Mouse (Mus musculus) heart, postnatal 0 days (tissue): ENCODE data around the gene Vcl.

Source experiments
- CTCF ChIP-seq: IDR thresholded peaks from 2 replicates; pipeline ENCODE4 v1.5.1; 2016; ENCODE audit warnings: antibody characterized with exemption, control low read depth, low read depth
- EP300 ChIP-seq: IDR thresholded peaks from 2 replicates; pipeline ENCODE4 v1.6.1; 2016; ENCODE audit warnings: antibody characterized with exemption, low read depth

DNA sequence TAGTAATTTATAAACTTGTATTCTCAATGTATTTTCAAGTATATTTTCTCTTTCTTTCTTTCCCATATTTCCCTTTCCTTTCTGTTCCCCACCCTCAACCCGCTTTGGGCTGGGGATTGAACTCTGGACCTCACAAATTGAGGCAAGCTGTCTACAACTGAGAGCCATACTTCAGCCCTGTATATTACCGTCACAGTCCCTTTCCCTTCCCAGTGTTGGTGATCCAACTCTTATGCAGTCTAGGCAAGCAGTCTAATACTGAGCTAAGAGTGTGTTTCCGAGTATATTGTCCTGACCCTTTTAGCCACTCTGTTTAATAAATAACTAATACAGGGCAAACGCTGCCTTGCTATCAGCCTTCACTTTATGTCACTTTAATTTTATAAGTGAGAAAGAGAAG is 70.4 kb downstream of the Vcl start:
- no peak for TF ChIP-seq CTCF
- TF ChIP-seq EP300: no peak
